Mouse (Mus musculus): Measurements from ENCODE around the gene Appl2.
A peak's percentile ranks its signal among the peaks of the same experiment; 100 is the strongest.
"Not testable (repeated sequence)": the region's sequence is repeated elsewhere in the genome, so short reads cannot be mapped to it uniquely, and the experiment has no call there.

Gene Appl2

DNA sequence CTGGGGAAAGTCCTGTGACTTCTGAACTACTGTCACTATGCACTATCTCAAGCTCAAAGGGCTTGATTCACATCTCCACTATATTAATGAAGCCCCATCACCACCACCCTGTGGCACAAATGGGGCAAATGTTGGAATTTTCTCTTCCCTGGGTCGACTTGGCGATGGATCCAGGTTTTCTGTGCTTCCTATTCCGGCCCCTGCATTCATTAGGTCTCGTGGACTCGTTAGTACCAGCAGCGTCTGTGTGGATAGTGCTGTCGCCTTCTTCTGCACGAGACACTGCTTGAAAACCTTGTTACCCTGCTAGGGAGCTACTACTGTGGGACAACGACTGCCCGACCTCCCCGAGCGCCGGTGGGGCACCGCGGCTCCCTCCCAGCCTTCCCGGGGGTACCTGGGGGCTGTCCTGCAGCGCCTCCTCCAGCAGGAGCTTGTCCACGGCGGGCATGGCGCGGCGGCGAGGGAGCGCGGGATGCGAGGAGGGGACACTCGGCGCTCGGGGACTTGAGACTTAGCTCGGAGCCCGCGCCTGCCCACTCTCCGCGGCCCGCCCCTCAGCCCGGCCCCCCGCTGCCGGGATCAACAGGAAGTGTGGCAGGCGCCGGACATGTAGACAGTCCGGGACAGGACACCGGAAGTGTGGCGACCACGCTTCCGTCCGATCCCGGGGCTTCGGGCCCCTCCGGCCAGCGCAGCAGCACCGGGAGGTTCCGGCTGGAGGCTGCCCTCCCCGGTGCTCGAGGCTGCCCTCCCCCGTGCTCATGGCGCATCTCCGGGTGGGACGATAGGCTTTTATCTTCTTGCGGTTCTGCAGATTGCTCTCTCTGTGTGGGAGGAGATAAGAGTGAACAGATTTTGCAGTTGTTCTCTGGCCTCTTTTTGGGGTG lies at the start of gene Appl2:
Gene Appl2, minus strand, starts transcription at position 608 of the 890 bp plus-strand sequence.
- DNase-seq: peak; percentile 95

- DNase-seq: no peak
These were observed 47.7 kb upstream of the Appl2 start for GRCm38 (mm10) chr10:83696226-83696625.

GRCm38 (mm10) chr10:83692175-83692895 lies 43.8 kb upstream of the Appl2 start:
- DNase-seq: no peak

DNA sequence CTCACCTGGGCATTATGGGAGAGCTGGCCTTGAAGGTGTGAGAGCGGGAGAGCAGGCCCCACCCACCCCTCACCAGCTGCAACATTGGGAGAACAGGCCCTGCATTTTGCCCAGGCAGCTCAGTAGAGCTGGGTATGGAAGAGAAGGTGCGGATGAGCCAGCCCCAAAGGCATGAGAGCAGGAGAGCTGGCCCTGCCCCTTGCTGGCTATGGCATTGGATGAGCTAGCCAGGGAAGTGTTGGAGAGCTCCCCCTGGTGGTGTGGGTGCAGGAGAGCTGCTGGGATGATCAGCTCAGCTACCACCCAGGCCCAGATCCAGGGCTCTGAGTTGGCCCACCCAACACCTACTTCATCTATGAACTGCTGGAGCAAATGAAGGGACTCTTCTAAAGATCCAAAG lies 39.7 kb upstream of the Appl2 start:
- no peak for DNase-seq

DNA sequence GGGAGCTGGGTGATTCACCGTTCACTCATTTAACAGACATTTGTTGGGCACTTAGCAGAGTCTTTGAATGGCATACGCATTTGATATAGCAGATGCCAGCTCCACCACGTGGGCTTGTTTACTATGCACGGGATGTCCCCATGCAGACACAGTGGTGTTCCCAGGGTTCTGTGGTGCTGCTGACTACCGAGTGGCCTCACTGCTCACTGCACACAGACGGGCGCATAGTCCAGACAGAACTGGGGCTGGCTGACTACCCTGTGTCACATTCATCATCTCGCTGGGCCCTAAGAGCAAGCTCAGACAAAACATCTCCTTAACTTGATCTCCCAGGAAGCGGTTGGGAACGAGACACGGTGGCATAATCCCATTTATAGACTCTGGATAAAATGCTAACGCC lies 32.8 kb upstream of the Appl2 start:
- DNase-seq: no peak

DNA sequence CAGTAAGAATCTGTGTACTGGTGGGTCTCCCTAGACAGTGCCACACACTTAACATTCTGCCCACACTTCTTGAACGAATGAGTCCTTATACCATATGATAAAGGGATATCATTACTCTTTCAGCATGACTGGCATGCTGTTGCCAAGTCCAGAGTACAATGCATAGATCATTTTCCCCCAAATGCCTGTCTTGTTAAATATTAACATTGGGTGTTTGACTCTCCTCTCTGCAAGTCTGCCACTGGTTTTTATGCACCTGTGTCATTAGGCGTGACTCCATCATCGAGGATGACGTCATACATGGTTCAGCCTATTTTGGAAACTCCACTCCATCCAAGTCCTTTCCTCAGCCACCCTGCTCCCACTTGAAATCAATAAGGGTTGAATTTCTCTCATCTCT lies 18.0 kb upstream of the Appl2 start:
- no peak for DNase-seq

GRCm38 (mm10) chr10:83661925-83662324 lies 13.4 kb upstream of the Appl2 start:
- no peak for DNase-seq

GRCm38 (mm10) chr10:83660605-83661004 lies 12.1 kb upstream of the Appl2 start:
- DNase-seq: no peak

DNA sequence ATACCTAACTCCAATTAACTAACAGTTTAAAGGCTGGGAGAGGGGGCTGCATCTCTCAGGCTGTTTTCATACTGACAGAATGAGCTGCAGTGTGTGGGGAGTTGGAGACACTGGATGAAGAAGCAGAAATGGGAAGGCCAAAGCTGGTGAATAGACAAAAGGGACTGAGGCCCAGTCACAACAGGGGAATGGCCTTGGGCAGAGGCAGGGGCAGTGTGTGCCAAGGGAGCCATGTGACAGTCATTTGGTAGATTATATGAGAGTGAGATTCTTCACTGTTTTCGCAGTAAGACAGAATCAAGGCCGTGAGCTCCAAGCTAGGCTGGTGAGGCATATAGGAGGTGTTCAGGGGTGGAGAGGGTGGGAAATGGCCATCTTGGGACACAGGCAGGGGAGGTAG lies 6.1 kb upstream of the Appl2 start:
- peak; percentile 55 for DNase-seq

DNA sequence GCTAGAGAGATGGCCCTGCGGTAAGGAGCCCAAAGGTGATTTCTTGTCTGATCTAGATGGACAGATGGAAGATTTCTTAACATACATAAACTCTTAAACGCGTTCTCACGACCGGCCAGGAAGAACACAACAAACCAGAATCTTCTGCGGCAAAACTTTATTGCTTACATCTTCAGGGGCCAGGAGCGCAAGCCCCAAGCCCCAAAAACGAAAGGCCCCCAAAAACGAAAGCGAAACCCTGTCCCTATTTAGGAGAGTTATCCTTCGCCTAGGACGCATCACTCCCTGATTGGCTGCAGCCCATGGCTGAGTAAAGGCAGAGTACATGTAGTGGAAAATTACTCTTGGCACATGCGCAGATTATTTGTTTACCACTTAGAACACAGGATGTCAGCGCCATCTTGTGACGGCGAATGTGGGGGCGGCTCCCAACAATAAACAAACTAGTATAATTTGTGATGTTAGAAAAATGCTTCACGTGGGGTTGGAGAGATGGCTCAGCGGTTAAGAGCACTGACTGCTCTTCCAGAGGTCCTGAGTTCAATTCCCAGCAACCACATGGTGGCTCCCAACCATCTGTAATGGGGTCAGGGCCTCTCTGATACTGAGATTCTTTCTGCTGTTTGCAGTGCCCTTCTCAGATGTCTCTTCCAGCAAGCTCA lies 3.8 kb upstream of the Appl2 start:
- not testable (repeated sequence) for DNase-seq

GRCm38 (mm10) chr10:83649037-83649436 lies 499 bp upstream of the Appl2 start:
- no peak for DNase-seq

DNA sequence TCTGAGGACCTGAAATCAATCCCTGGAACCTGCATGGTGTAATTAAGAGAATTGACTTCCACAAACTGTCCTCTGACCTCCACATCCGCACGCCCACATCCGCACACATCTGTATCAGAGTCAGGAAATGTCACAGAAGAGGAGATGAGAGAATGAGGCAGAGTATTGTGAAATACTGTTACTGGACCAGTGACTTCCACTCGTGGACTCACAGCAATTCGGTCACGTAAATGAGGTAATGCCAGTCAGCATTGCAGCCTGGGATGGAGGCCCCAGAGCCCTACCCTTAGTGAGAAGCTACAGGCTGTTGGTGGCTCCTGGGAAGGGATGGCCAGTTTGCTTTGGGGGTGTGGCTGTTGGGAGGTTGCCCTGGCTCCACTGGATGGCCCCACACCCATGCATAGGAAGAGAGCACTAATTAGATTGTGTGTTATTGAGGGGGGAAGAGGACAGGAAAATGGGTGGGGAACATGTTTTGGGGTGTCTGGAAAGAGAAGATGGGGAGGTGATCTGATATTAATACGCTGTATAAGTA lies 2.1 kb downstream of the Appl2 start:
- no peak for DNase-seq

GRCm38 (mm10) chr10:83645716-83645990 lies 2.9 kb downstream of the Appl2 start:
- no peak for DNase-seq

- peak; percentile 65 for DNase-seq
These were observed 3.4 kb downstream of the Appl2 start for GRCm38 (mm10) chr10:83644865-83645715.

GRCm38 (mm10) chr10:83644167-83644566 lies 4.4 kb downstream of the Appl2 start:
- no peak for DNase-seq

DNA sequence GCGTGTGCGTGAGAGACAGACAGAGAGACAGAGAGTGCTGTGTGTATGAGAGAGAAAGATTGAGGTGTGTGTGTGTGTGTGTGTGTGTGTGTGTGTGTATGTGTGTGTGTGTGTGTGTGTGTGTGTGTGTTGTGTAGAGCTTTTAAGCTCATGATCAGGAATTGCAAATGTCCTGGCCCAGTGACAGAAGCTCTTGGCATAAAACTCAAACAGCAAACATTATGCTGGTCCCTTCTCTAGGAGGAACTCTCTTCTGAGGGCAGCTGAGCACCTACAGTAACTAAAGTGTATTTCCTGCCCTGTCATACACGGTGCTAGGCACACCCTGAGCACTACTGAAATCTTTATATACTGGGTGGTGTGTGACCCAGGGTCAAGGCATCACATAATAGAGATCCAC lies 6.9 kb downstream of the Appl2 start:
- no peak for DNase-seq

DNA sequence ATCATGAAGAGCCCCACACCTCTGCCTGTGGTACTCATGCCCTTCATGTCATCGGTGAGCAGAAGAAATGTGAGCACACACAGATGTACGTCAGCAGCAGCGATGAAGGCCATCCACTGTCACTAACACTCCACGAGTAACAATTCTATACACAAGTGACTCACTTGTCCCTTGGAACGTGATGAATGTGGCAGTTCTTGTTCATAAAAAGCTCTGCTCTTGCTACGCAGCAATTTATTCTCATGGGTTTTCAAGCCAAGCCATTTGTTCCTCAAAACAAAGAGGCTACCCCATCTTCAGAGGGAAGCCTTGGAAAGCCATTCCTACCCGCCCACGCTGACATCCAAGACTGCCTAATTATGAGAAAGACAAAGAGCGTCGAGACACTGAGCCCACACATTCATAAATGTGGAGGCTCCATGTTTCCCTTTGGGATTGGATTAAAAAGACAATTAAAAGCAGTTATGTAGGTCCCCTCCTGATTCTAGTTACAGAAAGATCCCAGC lies 8.6 kb downstream of the Appl2 start:
- DNase-seq: peak; percentile 63

- DNase-seq: peak; percentile 86
These were observed 11.2 kb downstream of the Appl2 start for GRCm38 (mm10) chr10:83637295-83637694.

- DNase-seq: no peak
These were observed 12.3 kb downstream of the Appl2 start for GRCm38 (mm10) chr10:83636191-83636590.

DNA sequence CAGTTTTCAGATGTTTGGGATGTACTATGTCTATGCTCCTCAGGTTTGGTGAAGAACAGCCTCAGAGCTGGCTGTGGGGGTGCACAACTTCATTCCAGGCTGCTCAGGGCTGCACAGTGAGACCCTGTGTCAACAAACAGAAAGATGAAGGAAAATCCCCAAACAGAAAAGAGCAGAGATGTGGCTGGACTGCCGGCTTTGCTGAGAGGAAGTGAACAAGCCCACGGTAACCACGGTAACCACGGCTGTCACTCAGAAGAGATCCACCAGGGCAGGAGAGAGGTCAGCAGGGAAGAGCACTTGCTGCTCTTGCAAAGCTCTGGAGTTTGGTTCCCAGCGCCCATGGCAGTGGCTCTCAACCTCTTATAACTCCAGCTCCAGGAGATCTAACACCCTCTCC lies 14.1 kb downstream of the Appl2 start:
- peak; percentile 36 for DNase-seq

DNA sequence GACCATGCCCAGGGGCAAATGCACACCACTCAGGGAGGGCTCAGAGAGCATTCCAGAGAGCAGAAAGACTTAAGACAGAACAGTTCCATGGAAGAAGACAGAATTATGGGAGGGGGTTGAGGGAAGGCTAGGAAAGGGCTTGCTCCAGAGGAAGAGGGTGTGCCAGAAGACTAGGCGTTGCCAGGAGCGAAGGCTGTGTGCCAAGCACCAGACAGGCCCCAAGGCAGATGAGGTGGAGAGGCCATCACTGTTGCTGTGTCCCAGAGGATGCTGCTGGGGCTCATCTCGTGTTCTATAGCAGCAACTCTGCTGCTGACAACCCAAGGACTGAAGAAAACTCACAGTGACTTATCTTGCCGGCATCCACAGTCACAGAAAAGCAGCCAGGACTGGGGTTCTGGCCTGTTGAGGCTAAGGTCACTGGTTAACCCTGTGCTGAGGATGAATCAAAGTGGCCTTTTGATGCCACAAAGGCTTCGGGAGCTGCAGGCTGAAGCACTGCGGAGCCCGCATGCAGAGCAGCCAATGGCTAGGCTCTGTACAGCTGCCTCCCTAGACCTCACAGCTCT lies 15.6 kb downstream of the Appl2 start:
- no peak for DNase-seq

GRCm38 (mm10) chr10:83631775-83632174 lies 16.8 kb downstream of the Appl2 start:
- no peak for DNase-seq
